23 mouse cellular contexts compared by ENCODE assay signal in the genomic region with DNA sequence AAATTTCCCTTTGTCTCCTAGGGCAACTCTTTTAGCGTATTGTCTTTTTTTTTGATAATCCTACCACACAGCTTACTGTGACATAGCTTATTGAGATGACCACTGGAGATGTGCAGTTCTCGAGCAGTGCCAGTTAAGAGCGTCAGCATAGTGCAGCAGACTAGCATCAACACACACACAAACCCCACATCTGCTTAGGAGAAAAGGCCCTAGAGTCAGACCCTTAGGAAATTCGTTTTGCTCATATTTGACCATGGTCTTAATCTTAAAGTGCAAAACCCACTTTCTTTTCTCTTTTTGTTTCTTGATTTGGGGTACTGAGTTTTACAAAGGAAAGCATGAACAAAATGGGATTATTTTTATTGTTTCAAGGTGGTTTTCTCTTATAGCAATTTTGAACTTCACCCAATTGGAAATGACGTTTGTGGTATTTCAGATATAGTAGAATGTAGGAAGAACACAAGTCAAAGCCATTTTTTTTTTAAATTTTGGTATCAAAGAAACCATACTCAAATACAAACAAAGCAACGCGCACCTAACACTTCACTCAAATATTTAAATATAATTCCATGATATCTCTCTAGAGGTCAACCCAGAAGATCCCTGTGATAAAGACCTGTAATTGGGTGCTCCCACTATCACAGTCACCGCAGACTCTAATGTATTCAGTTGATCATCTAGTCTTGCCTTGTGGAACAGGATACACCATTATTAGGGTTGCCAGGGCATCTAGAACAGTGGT.
"Had no signal": no experiment of that assay in that cellular context is flagged by ENCODE, and none has a peak within 500 bp of the region (broad histone marks: within the 10 kb centered on the region; RNA-seq: fewer than 3 reads in every experiment).

No protein-coding gene starts in this region.

- H3K27ac ChIP-seq: heart, adult 2 months; heart, embryonic 13.5 days; heart, embryonic 15.5 days; hindbrain, embryonic 13.5 days; hindbrain, embryonic 15.5 days; hindbrain, postnatal 0 days; intestine, embryonic 15.5 days; layer of hippocampus, adult 2 months; left cerebral cortex, adult 2 months; limb, embryonic 10.5 days; limb, embryonic 12.5 days had no signal

- H3K9ac ChIP-seq: heart, embryonic 13.5 days; heart, embryonic 15.5 days; hindbrain, embryonic 13.5 days; hindbrain, embryonic 15.5 days; intestine, embryonic 15.5 days; limb, embryonic 12.5 days had no signal

- H3K9me3 ChIP-seq: heart, embryonic 13.5 days; heart, embryonic 15.5 days; hindbrain, embryonic 13.5 days; hindbrain, embryonic 15.5 days; intestine, embryonic 15.5 days; limb, embryonic 10.5 days; limb, embryonic 12.5 days had no signal

- H3K4me2 ChIP-seq: heart, embryonic 11.5 days; heart, embryonic 13.5 days; heart, embryonic 15.5 days; hindbrain, embryonic 13.5 days; hindbrain, embryonic 15.5 days; intestine, embryonic 15.5 days; limb, embryonic 12.5 days; liver, embryonic 11.5 days had no signal

- H3K4me1 ChIP-seq: heart, embryonic 15.5 days; hindbrain, embryonic 13.5 days; hindbrain, embryonic 15.5 days; intestine, embryonic 15.5 days had no signal

- DNase-seq: gastrocnemius, postnatal 14 days; gastrocnemius, postnatal 36 days; heart, adult 11 months; heart, adult 2 months; heart, postnatal 14 days; heart, postnatal 36 days; kidney, adult 18-20 months; kidney, adult 8-10 months; kidney, postnatal 25 days; liver had no signal

- H3K27me3 ChIP-seq: heart, embryonic 13.5 days; heart, embryonic 15.5 days; hindbrain, embryonic 13.5 days; hindbrain, embryonic 15.5 days; intestine, embryonic 15.5 days; limb, embryonic 12.5 days had no signal

- H3K4me3 ChIP-seq: heart, adult 2 months; heart, embryonic 13.5 days; heart, embryonic 15.5 days; hindbrain, embryonic 13.5 days; hindbrain, embryonic 15.5 days; intestine, embryonic 15.5 days; layer of hippocampus, adult 2 months; left cerebral cortex, adult 2 months; limb, embryonic 10.5 days; limb, embryonic 12.5 days had no signal

- H3K36me3 ChIP-seq: heart, embryonic 13.5 days; heart, embryonic 15.5 days; hindbrain, embryonic 13.5 days; hindbrain, embryonic 15.5 days; intestine, embryonic 15.5 days; limb, embryonic 10.5 days; limb, embryonic 12.5 days had no signal

- ATAC-seq: hindbrain, postnatal 0 days; intestine, embryonic 15.5 days; intestine, postnatal 0 days had no signal
